Mouse (Mus musculus) CD4-positive, CD25-positive, alpha-beta regulatory T cell, adult 2 months (primary cell): Measurements from ENCODE around the gene Tmem239.
"Not testable (repeated sequence)": the region's sequence is repeated elsewhere in the genome, so short reads cannot be mapped to it uniquely, and the experiment has no call there.

Source experiments
- DNase-seq: peaks from one replicate; pipeline ENCODE4 v3.0.0-alpha.2; 2012; ENCODE audit warnings: low read depth, low spot score

The Tmem239 gene

DNA sequence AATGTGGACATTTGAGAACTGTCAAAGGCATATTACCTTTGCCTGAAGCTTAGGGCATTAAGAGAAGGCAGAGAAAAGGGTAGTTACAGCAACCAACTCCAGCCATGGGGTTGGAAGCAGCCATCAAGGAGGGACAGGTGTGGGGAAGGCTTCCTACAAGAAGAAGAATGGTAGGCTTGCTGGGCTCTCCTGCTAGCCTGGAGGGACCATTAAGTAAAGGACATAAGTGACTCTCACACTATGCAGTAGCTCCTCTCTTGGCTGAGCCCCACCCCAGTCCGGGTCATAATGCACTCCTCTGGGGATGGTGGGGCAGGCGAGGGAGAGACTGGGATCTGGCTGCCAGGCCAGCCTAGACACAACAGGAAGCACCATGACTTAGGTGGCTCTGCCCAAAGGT lies at the start of gene Tmem239:
TSS of gene Tmem239 (plus strand) at position 301 of the 400 bp plus-strand sequence.
- no peak for DNase-seq

DNA sequence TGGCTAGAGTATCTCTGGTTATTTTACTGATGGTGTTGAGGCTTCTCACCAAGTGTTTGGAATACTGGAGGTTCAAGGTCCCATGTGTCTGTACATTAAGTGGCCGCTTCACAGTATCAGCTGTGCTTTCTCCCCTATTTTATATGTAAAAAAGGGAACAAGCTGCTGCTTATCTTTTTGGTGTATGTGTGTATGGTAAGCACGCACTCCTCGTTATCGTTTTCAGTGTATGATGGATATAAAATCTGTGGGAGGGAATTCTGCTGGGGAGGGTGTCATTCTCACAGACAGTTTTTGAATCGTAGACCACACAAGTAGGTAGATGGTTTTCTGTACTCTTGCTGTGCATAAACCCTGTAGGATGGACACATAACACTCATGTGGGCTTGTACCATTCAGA lies 48.7 kb upstream of the Tmem239 start:
- no peak for DNase-seq

DNA sequence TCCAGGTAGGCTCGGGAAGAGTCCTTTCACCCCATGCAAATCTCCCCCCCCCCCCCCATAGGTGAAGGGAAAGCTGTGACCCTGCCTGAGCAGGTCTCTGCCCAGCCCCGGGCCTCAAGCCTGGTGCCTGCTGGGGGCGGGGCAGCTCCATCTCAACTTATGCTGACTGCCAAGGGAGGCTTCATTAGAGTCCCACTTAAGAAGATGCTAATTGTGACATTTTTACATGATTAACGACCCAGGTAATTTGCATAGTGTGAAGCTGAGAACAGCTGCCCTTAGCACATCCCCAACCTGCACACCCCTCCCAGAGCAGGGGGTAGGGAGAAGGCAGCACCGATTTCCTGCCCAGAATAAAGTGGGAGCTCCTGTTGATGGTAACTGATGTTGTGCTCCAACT lies 47.4 kb upstream of the Tmem239 start:
- DNase-seq, result no peak

GRCm38 (mm10) chr2:130362511-130363026 lies 43.7 kb upstream of the Tmem239 start:
- DNase-seq, result peak; percentile 22

- no peak for DNase-seq
Observed at GRCm38 (mm10) chr2:130365211-130366094, 40.8 kb upstream of the Tmem239 start.

GRCm38 (mm10) chr2:130367386-130367785 lies 38.9 kb upstream of the Tmem239 start:
- no peak for DNase-seq

DNA sequence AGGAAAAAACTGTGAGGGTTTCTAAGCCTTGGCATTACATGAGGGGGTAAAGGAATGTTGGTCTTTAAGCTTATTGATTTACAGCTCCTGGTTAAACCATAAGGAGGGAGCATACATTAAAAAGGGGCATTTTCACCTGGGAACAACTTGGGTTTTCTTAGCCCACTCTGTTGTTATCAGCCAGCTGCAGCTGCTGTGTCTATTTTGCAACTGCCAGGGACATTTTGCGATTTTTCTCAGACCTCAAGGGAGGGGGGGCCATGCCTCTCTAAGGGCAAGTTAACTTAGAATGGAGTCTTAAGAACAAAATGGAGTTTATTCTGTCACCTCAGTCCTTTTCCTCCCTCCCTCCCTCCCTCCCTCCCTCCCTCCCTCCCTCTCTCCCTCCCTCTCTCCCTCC lies 33.3 kb upstream of the Tmem239 start:
- DNase-seq, result not testable (repeated sequence)

DNA sequence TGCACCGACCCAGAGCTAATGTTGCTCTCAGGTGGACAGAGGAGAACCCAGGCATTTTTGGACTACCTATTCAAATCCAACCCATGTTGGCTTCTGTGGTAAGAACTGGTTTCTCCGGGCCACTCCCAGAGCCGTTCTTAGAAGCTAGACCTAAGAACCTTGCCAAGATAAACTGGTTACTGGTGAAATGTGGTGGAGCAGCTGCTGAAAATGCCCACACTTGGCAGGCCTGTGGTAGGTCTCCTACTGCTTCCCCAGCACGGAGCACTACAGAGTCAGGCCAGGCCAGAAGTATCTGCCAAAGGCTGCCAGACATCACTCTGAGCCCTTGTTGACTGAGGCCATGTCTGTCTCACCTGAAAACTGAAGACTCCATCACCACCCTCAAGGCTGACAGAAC lies 31.3 kb upstream of the Tmem239 start:
- no peak for DNase-seq

DNA sequence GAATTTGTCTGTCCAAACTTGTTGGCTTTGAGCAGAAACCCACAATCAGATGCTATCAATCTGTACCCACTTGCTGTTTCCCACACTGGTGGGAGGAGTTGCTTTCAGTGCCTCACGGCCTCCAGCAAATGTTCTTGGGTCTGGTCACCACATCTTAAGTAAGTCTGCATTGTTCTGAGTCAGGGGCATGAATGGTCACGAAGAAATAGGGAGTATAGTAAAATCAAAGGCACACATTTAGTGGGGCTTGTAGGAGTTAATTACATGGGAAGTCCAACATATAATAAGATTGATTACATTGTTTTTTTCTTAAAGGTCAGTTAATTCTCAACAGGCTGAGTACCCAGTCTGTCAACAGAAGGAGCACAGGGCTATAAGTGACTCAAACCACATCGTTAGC lies 23.1 kb upstream of the Tmem239 start:
- DNase-seq, result no peak

DNA sequence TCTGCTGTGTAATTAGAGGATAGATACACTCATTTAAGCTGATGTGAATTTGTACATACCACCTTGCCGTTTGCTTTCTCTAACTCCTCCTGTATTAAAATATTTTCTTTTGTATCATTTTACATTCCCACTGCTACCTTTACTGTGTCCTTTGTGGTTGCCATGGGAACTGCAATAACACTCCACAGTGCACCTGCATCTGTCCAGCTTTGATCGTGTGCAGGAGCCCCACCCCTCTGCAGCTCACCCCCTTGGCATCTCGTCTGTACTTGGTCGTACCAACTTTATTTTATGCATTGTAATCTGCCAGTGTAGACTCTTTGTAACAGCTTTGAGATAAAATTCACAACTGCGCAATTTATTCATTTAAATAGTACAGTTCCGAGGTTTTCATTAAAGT lies 22.4 kb upstream of the Tmem239 start:
- no peak for DNase-seq

GRCm38 (mm10) chr2:130386212-130386611 lies 20.1 kb upstream of the Tmem239 start:
- DNase-seq, result no peak

GRCm38 (mm10) chr2:130388796-130389195 lies 17.5 kb upstream of the Tmem239 start:
- peak; percentile 22 for DNase-seq

- DNase-seq, result no peak
Observed at GRCm38 (mm10) chr2:130390993-130391625, 15.2 kb upstream of the Tmem239 start.

DNA sequence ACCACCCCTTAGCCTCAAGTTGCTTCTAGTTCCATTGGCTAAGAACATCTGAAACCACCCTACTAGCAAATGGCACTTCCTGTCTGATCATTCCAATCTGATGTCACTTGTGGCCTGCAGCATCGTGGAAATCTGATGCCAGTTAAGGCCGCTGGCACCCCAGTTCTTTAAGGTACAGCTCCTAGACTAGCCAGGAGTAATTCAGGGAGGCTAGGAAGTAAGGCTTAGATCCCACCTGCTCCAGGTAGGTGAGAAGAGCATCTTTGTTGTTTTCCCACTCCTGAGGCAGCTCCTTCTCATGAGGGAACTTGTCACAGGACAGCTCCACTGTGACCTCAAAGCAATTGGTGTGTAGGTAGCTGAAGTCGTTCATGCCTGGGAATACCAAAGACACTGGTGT lies 13.4 kb upstream of the Tmem239 start:
- no peak for DNase-seq

DNA sequence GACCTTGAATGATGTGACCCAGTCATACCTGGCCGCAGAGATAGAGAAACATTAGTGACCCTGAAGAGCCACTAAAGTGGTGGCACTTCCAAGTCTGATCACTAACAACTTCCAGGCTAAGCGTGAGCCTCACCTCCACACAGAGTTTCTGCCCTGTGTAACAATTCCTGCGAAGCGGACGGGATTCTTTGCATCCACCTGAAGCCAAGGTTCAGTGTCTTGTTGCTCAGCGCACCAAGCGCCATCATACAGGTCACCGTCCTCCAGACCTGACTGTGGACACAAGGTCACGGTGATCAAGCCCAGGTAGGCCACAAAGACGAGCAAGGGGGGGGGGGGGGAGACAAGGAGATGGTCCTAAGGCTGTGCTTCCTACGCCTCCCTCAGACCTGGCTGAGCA lies 10.6 kb upstream of the Tmem239 start:
- DNase-seq, result no peak

GRCm38 (mm10) chr2:130397186-130397985 lies 8.9 kb upstream of the Tmem239 start, which contains the start of gene Cpxm1:
TSS of gene Cpxm1 (minus strand) at chr2:130397574.
- no peak for DNase-seq

DNA sequence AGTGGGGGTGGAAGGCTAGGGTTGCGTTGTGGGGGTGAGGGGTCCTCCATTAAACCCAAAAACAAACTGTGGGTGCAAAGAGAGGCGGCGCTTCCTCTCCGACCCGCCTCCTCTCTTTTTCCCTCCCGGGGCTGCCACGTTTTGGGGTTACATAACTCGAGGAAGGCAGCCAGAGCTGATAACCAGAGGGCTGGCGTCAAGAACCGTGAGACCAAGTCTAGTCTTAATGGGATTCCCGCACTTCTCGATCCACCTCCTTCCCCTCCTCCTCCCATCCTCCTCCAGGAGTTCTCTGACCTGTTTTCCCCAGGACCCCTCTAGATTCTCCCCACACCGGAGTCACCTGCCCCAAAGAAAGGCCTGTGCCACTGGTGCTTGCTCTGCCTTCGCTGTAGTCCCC lies 8.2 kb upstream of the Tmem239 start:
- DNase-seq, result no peak

DNA sequence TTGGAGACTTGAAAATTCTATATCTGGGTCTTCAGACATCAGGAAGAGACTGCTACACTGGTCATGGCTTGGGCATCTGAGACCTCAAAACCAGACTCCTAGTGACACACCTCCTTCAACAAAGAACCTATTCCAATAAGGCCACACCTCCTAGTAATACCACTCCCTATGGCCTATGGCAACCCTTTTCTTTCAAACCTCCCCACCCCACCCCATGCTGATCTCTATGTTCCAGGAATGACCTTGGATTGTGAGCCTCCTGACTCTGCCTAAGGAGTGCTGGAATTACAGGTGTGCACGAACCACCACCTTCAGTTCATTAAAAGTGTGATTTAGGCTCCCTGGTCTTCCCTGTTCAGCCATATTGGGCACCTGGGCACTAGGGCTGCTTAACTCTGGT lies 6.2 kb upstream of the Tmem239 start:
- no peak for DNase-seq

DNA sequence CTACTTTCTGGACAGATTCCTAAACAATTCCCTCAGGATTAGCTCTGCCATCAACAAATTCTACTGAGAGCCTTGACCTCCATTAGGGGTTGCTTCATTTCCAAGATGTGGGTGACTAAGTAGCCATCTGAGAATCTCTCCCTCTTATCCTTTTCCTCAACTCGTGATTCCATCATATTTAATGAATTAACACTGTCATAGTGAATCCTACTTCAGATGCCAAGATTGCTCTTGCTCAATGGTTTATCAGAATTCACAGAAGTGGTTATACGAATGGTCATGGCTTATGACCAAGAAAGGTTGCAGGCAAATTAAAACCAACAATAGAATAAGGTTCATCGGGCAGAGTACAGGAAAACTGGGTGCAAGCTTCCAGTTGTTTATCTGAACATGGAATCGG lies 4.4 kb upstream of the Tmem239 start:
- no peak for DNase-seq

DNA sequence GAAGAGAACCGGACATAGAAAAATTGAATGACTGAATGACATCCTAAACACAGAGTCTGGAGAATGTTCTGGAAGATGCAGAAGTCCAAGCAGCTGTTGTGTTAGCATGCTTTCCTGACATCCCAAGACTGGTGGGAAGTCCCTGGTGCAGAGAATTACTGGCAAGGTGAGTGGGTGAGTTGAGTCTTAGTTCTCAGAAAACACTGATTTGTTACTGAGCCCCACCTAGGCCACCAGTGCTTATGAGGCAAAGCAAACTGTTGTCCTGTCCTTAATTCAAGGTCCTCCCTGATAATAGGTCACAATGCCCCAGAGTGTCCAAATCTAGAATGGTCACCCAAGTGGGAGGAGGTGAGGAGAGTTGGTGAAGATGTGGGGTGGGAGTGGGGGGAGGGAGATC lies 1.3 kb upstream of the Tmem239 start, which contains the start of the genes Gm28372 and 1700020A23Rik:
TSS of gene Gm28372 (plus strand) at position 301 of the 400 bp plus-strand sequence.
TSS of gene 1700020A23Rik (plus strand) at position 321 of the 400 bp plus-strand sequence.
- DNase-seq, result no peak

DNA sequence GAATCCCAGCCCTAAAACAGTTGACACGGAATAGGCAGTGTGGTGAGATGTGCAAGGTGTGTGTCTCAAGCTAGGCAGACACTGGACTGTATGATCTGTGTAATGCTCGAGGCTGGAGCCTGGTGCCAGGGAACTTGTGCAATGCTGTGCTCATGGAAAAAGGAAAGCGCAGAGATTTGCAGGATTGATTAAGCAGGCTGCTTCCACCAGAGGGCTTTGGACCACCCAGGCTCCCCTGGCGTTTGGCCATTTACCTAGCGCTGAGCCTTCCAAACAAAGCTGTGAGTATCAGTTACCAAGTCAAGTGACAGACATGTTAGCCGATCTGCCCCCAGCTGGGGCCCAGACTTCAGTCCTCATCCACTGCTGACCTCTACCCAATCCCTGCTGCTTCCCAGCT lies 1.9 kb downstream of the Tmem239 start:
- no peak for DNase-seq
